Comparison of ENCODE assay signal across 8 mouse cellular contexts in genomic region chr8:126591821-126592268, GRCm38 (mm10). TPM values are rescaled to one million over a fixed set of nuclear protein-coding genes. Genes with fewer than 3 reads are reported as not detected.
DNase-seq lines count a peak whose midpoint lies in the region; ATAC-seq and TF ChIP-seq lines count a peak whose summit lies in the region.

No protein-coding gene starts in this region.

- WGBS in stomach, postnatal 0 days: 0% methylated on average over 9 of the region's 9 CpGs

- DNase-seq in layer of hippocampus, adult 2 months (ENCODE audit: low spot score in 2 of 2): peak in 1 of 2 experiments; percentile 50
- no peak for DNase-seq in layer of hippocampus, adult 9-10 months (ENCODE audit: low spot score)
- peak; percentile 76 for DNase-seq in adrenal gland, postnatal 10 days
- peak; percentile 77 for DNase-seq in fibroblast of lung, adult 2 months (ENCODE audit: low read depth)
- peak; percentile 63 to 70 for DNase-seq in heart, postnatal 14 days
- peak; percentile 65 to 79 for DNase-seq in kidney, postnatal 4 days
- peak; percentile 67 for DNase-seq in lung, postnatal 36 days
- peak; percentile 71 for DNase-seq in stomach, postnatal 0 days (ENCODE audit: low spot score)

- H3K4me2 ChIP-seq in stomach, postnatal 0 days (replicated peaks; ENCODE audit: low read depth): peak overlapping the region; percentile 91

- H3K36me3 ChIP-seq in stomach, postnatal 0 days (ENCODE audit: control insufficient read depth, insufficient read depth, low read length): peaks cover 25% of the 10 kb centered on the region; the same call in 1 of the 2 replicates

- peak overlapping the region; percentile 93 for H3K4me3 ChIP-seq in layer of hippocampus, adult 2 months
- H3K4me3 ChIP-seq in stomach, postnatal 0 days (ENCODE audit: low read depth, low read length): peak overlapping the region; percentile 100

- ATAC-seq in stomach, postnatal 0 days (ENCODE audit: low FRiP score, low TSS enrichment): no peak

- peak overlapping the region; percentile 100 for H3K9ac ChIP-seq in stomach, postnatal 0 days (ENCODE audit: low read length)

- H3K9me3 ChIP-seq in stomach, postnatal 0 days (ENCODE audit: control insufficient read depth, low read length): no peaks in the 10 kb centered on the region

- TF ChIP-seq EP300 in stomach, postnatal 0 days (optimal IDR thresholded peaks at IDR 0.05): no peak

- peak overlapping the region; percentile 99 for H3K27ac ChIP-seq in layer of hippocampus, adult 2 months
- peak overlapping the region; percentile 100 for H3K27ac ChIP-seq in stomach, postnatal 0 days (replicated peaks)

- no peaks in the 10 kb centered on the region for H3K27me3 ChIP-seq in stomach, postnatal 0 days (ENCODE audit: control insufficient read depth, insufficient read depth, low read length)

- no peak for TF ChIP-seq CTCF in layer of hippocampus, adult 2 months (conservative IDR thresholded peaks at IDR 0.05)
- peak; percentile 27; the same call in 1 of the 2 replicates for TF ChIP-seq CTCF in stomach, postnatal 0 days (IDR thresholded peaks at IDR 0.05; ENCODE audit: low read depth)

- intact Hi-C loops in heart, postnatal 14 days (cut with DNase I): no loop called here

- peaks cover 7% of the 10 kb centered on the region for H3K4me1 ChIP-seq in stomach, postnatal 0 days (replicated peaks; ENCODE audit: control insufficient read depth, insufficient read depth)

RNA-seq across cellular contexts. Expression of gene Irf2bp2, which starts 1.9 kb away (rescaled TPM):
- 10 to 100 TPM; 53.0 to 60.4 TPM for total RNA-seq in layer of hippocampus, adult 2 months (2021)
- 100 to 1,000 TPM in 1 of 2 experiments, 10 to 100 TPM in 1; 91.0 to 110 TPM for total RNA-seq in adrenal gland, postnatal 10 days (2021)
- 100 to 1,000 TPM; 124 to 140 TPM for total RNA-seq in heart, postnatal 14 days (2021)
- polyA plus RNA-seq in stomach, postnatal 0 days (2015; fragmentation: Nextera tagmentation; extraction: Ambion mirVana): 10.1 and 10.2 TPM in 2 replicates
